Mouse (Mus musculus) c-Kit-positive CD71-positive TER-119-negative erythroid progenitor cells, embryonic 14.5 days (primary cell): ENCODE measurements at regions not wholly inside any gene's neighbourhood (a gene's known extent, or its start where the extent isn't known, plus 50 kb on each side); places are given as distances from the start of the nearest gene placed in this dataset.
"Not testable (repeated sequence)": the region's sequence is repeated elsewhere in the genome, so short reads cannot be mapped to it uniquely, and the experiment has no call there.

ENCODE experiments used
- DNase-seq: peaks from one replicate; pipeline ENCODE4 v3.0.0-alpha.2; 2013; ENCODE audit warnings: low read depth

GRCm38 (mm10) chr8:116043381-116043780 is 335.8 kb upstream of the Maf start:
- DNase-seq = no peak

- DNase-seq = no peak
Measured at GRCm38 (mm10) chr8:116030966-116031365, 323.4 kb upstream of the Maf start.

GRCm38 (mm10) chr8:116025321-116025720 is 317.7 kb upstream of the Maf start:
- DNase-seq = no peak

- no peak for DNase-seq
Measured at GRCm38 (mm10) chr8:116024811-116025210, 317.2 kb upstream of the Maf start.

GRCm38 (mm10) chr8:116021691-116022090 is 314.1 kb upstream of the Maf start:
- no peak for DNase-seq

GRCm38 (mm10) chr8:115995320-115995719 is 287.7 kb upstream of the Maf start:
- no peak for DNase-seq

- DNase-seq = no peak
Measured at GRCm38 (mm10) chr8:115991989-115992388, 284.4 kb upstream of the Maf start.

- DNase-seq = no peak
Measured at GRCm38 (mm10) chr8:115983397-115983796, 275.8 kb upstream of the Maf start.

GRCm38 (mm10) chr8:115982326-115982725 is 274.7 kb upstream of the Maf start:
- no peak for DNase-seq

- DNase-seq = no peak
Measured at GRCm38 (mm10) chr8:115981426-115981825, 273.8 kb upstream of the Maf start.

- DNase-seq = no peak
Measured at GRCm38 (mm10) chr8:115980616-115981015, 273.0 kb upstream of the Maf start.

- DNase-seq = no peak
Measured at GRCm38 (mm10) chr8:115977152-115977551, 269.6 kb upstream of the Maf start.

- DNase-seq = no peak
Measured at GRCm38 (mm10) chr8:115974706-115975105, 267.1 kb upstream of the Maf start.

- not testable (repeated sequence) for DNase-seq
Measured at GRCm38 (mm10) chr8:115971351-115971750, 263.8 kb upstream of the Maf start.

- no peak for DNase-seq
Measured at GRCm38 (mm10) chr8:115968121-115968520, 260.5 kb upstream of the Maf start.

- DNase-seq = no peak
Measured at GRCm38 (mm10) chr8:115965981-115966380, 258.4 kb upstream of the Maf start.

- DNase-seq = no peak
Measured at GRCm38 (mm10) chr8:115955371-115955770, 247.8 kb upstream of the Maf start.

- no peak for DNase-seq
Measured at GRCm38 (mm10) chr8:115953783-115954470, 246.3 kb upstream of the Maf start.

- no peak for DNase-seq
Measured at GRCm38 (mm10) chr8:115952496-115952895, 244.9 kb upstream of the Maf start.

GRCm38 (mm10) chr8:115948916-115949315 is 241.3 kb upstream of the Maf start:
- DNase-seq = no peak

- no peak for DNase-seq
Measured at GRCm38 (mm10) chr8:115948036-115948435, 240.4 kb upstream of the Maf start.

- no peak for DNase-seq
Measured at GRCm38 (mm10) chr8:115942731-115943509, 235.3 kb upstream of the Maf start.

GRCm38 (mm10) chr8:115929472-115930210 is 222.0 kb upstream of the Maf start:
- DNase-seq = no peak
